Mouse (Mus musculus): Measurements from ENCODE around the gene Ubr4.
A peak's percentile ranks its signal among the peaks of the same experiment; 100 is the strongest.

The Ubr4 gene

GRCm38 (mm10) chr4:139430891-139431290, 78.5 kb downstream of the Ubr4 start:
- DNase-seq (ENCODE audit: low spot score in 2 of 2), result no peak

GRCm38 (mm10) chr4:139432966-139433765, 80.8 kb downstream of the Ubr4 start:
- no peak for DNase-seq (ENCODE audit: low spot score in 2 of 2)

- no peak for DNase-seq (ENCODE audit: low spot score in 2 of 2)
Measured at GRCm38 (mm10) chr4:139441244-139441643, 88.8 kb downstream of the Ubr4 start.

GRCm38 (mm10) chr4:139441806-139442205, 89.4 kb downstream of the Ubr4 start:
- DNase-seq (ENCODE audit: low spot score in 2 of 2), result no peak

GRCm38 (mm10) chr4:139442391-139443355, 90.3 kb downstream of the Ubr4 start:
- no peak for DNase-seq (ENCODE audit: low spot score in 2 of 2)

GRCm38 (mm10) chr4:139444315-139444714, 91.9 kb downstream of the Ubr4 start:
- no peak for DNase-seq (ENCODE audit: low spot score in 2 of 2)

GRCm38 (mm10) chr4:139446176-139446575, 93.8 kb downstream of the Ubr4 start:
- no peak for DNase-seq (ENCODE audit: low spot score in 2 of 2)

DNA sequence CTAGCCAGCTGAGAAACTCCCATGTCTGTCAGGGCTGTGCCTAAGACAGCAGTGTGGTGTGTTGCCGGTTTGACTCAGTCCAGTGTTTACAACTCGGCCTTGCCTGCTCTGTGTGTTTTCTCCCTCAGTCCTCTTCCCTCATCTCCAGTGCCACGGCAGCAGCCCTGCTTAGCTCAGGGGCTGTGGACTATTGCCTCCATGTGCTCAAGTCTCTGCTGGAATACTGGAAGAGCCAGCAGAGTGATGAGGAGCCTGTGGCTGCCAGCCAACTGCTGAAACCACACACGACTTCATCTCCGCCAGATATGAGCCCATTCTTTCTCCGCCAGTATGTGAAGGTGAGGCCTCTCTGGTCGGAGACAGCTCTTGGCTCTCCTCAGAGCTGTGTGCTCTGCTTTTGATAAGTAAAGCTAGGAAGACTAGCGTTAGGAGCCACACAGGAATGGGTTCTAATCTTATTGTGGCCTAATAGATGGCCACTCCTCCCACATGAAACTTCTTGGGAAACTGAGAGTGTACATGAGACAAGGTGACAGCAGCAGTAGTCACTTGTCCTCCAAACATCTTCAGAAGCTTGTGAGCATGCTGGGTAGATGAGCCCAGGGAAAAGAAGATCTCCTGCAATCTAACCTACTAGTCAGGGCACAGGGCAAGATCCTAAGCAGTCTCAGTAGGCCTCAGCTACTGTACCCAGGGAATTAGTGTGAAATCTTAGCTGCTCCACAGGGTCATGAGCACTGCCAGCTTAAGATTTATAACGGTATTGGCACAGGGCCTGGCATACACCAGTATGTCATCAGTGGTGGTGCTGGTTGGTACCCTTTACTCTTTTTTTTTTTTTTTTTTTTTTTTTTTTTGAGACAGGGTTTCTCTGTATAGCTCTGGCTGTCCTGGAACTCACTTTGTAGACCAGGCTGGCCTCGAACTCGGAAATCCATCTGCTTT, 94.6 kb downstream of the Ubr4 start:
- DNase-seq (ENCODE audit: low spot score in 2 of 2), result no peak

DNA sequence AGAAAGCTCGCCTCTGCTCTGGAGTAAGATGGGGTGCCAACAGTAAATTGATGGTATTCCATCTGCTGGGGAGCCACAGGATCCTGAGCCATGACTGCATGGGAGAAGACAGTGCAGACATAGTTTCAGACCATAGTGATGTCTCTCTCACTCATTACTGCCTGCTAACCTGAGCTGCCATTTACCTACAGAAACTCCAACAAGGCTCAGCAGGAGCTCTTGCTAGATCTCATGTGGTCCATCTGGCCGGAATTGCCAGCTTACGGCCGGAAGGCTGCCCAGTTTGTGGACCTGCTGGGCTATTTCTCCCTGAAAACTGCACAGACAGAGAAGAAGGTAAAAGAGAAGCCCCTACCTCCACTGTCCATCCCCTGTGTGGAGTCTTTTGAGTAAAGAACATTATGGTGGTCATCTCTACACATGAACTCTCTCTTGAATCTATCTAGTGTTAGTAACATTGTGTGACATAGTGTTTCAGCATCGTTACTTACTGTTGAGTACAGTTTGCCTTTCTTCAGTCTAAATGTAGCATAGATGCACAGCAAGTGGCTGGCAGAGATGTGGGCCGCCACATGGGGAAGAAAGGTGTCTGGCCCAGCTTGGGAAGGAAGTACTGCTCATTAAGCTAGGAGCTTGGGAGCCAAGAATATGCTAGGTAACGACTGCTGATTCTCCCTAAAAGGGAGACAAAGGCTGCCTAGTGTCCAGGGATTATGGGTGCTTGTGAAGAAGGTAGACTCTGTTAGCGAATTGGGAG, 100.7 kb downstream of the Ubr4 start:
- DNase-seq (ENCODE audit: low spot score in 2 of 2), result no peak

DNA sequence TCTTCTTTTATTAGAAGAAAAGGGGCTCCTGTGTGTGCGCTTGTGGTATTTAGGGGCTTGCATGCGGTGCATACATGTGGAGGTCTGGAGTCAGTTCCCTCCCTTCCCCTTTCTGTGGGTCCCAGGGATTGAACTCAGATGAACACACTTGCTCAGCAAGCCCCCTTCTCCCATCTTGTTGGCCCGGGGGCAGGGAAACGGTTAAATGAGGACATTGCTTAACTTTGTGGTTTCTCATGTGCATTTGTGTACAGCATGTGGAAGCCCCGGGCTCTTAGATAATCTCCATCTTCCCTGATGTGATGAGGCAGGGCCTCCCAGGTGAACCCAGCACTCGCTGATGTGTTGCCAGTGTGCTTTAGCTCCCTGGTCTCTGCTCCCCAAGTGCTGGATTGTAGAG, 101.9 kb downstream of the Ubr4 start:
- no peak for DNase-seq (ENCODE audit: low spot score in 2 of 2)

DNA sequence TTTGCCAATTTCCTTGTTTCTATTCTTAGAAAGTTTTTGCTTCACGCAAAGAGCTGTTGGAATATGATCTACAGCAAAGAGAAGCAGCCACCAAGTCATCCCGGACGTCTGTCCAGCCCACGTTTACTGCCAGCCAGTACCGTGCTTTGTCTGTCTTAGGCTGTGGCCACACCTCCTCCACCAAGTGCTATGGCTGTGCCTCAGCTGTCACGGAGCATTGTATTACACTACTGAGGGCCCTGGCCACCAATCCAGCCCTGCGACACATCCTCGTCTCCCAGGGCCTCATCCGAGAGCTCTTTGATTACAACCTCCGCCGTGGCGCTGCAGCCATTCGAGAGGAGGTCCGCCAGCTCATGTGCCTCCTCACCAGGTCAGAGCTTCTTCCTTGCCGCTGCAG, 107.6 kb downstream of the Ubr4 start:
- no peak for DNase-seq (ENCODE audit: low spot score in 2 of 2)

GRCm38 (mm10) chr4:139464163-139464562, 111.8 kb downstream of the Ubr4 start:
- no peak for DNase-seq (ENCODE audit: low spot score in 2 of 2)

GRCm38 (mm10) chr4:139466541-139466940, 114.1 kb downstream of the Ubr4 start:
- no peak for DNase-seq (ENCODE audit: low spot score in 2 of 2)

- DNase-seq (ENCODE audit: low spot score in 2 of 2), result peak; percentile 30 to 62
Measured at GRCm38 (mm10) chr4:139470198-139470597, 117.8 kb downstream of the Ubr4 start.

DNA sequence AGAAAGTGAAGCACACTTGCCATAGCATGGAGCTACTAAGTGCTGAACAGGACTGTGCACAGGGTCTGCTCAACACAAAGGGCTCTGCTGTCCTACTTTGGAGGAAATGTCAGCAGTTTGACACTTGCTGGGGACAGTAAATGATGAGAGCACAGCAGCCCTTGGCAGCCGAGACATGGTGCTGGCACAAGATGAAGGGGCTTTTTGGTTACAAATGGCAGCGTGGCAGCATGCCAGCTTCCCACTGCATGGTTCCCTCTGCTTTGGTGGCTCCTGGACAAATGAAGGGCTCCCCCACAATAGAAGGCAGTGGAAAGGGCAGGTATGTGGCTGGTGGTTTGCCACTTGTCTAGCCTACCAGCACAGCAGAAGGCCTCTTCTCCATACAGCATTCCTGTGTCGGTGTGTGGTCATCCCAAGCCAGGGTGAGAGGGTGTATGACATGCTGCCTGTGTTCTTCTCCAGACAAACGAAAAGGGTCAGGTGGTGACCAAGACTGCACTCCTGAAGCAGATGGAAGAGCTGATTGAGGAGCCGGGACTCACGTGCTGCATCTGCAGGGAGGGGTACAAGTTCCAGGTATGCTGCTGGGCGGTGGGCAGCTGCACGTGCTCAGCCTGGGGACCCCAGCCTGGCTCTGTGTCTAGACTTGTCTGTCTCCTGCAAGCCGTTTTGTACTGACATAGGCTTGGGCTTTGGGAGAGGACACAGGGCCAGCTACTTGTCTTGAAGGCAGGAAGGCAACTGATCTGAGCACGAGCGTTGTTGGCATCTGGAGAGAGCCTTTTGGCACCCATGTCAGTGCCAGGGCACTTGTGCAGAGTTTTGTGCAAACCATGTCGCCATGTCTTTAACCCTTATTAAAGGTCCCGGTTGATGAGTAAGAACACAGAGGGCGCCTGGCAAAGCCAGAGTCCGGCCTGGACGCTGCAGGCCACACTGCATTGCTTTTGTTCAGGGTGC, 124.5 kb downstream of the Ubr4 start:
- no peak for DNase-seq (ENCODE audit: low spot score in 2 of 2)

- no peak for DNase-seq (ENCODE audit: low spot score in 2 of 2)
Measured at GRCm38 (mm10) chr4:139477983-139478382, 125.6 kb downstream of the Ubr4 start.

- DNase-seq (ENCODE audit: low spot score in 2 of 2), result no peak
Measured at GRCm38 (mm10) chr4:139479176-139479575, 126.8 kb downstream of the Ubr4 start.

- DNase-seq (ENCODE audit: low spot score in 2 of 2), result no peak
Measured at GRCm38 (mm10) chr4:139481400-139481799, 129.0 kb downstream of the Ubr4 start.

GRCm38 (mm10) chr4:139483461-139484105, 131.2 kb downstream of the Ubr4 start:
- DNase-seq (ENCODE audit: low spot score in 2 of 2), result no peak
